Mouse (Mus musculus) liver (tissue): ENCODE data around the gene Prox1.

Source experiments
- DNase-seq: peaks from one replicate; pipeline ENCODE4 v3.0.0-alpha.2; 2020; ENCODE audit warnings: mixed read lengths

Prox1 gene

GRCm38 (mm10) chr1:190169911-190170818 is at the start of gene Prox1:
TSS of gene Prox1 (minus strand) at chr1:190170714.
- DNase-seq: peak; percentile 60

GRCm38 (mm10) chr1:190216621-190217020 is 46.1 kb upstream of the Prox1 start:
- no peak for DNase-seq

GRCm38 (mm10) chr1:190214626-190215025 is 44.1 kb upstream of the Prox1 start:
- no peak for DNase-seq

- DNase-seq: no peak
Measured at GRCm38 (mm10) chr1:190213175-190213574, 42.7 kb upstream of the Prox1 start.

- DNase-seq: no peak
Measured at GRCm38 (mm10) chr1:190207246-190207645, 36.7 kb upstream of the Prox1 start.

- DNase-seq: no peak
Measured at GRCm38 (mm10) chr1:190205691-190206090, 35.2 kb upstream of the Prox1 start.

- DNase-seq: peak; percentile 42
Measured at GRCm38 (mm10) chr1:190204378-190205070, 34.0 kb upstream of the Prox1 start.

- DNase-seq: no peak
Measured at GRCm38 (mm10) chr1:190201696-190202095, 31.2 kb upstream of the Prox1 start.

GRCm38 (mm10) chr1:190200996-190201395 is 30.5 kb upstream of the Prox1 start:
- no peak for DNase-seq

- no peak for DNase-seq
Measured at GRCm38 (mm10) chr1:190198247-190198646, 27.7 kb upstream of the Prox1 start.

- DNase-seq: no peak
Measured at GRCm38 (mm10) chr1:190192011-190192410, 21.5 kb upstream of the Prox1 start.

GRCm38 (mm10) chr1:190190231-190190965 is 19.9 kb upstream of the Prox1 start:
- no peak for DNase-seq

GRCm38 (mm10) chr1:190189125-190189524 is 18.6 kb upstream of the Prox1 start:
- no peak for DNase-seq

- no peak for DNase-seq
Measured at GRCm38 (mm10) chr1:190186336-190186735, 15.8 kb upstream of the Prox1 start.

- no peak for DNase-seq
Measured at GRCm38 (mm10) chr1:190185284-190185683, 14.8 kb upstream of the Prox1 start.

GRCm38 (mm10) chr1:190183574-190183973 is 13.1 kb upstream of the Prox1 start:
- DNase-seq: no peak

- no peak for DNase-seq
Measured at GRCm38 (mm10) chr1:190181765-190182164, 11.3 kb upstream of the Prox1 start.

- no peak for DNase-seq
Measured at GRCm38 (mm10) chr1:190180861-190181260, 10.3 kb upstream of the Prox1 start.

- no peak for DNase-seq
Measured at GRCm38 (mm10) chr1:190176961-190177360, 6.4 kb upstream of the Prox1 start.

- DNase-seq: no peak
Measured at GRCm38 (mm10) chr1:190174671-190175661, 4.5 kb upstream of the Prox1 start.

GRCm38 (mm10) chr1:190174231-190174630 is 3.7 kb upstream of the Prox1 start:
- no peak for DNase-seq

GRCm38 (mm10) chr1:190173596-190173995 is 3.1 kb upstream of the Prox1 start:
- peak; percentile 7 for DNase-seq
